Mouse (Mus musculus): ENCODE results near the gene Fgfr3. TPM values are rescaled to one million over a fixed set of nuclear protein-coding genes. Genes with fewer than 3 reads are reported as not detected.

Gene Fgfr3
- polyA plus RNA-seq, 1 experiment from 2014 or later = 9.8 TPM

Other genes starting within 250 kb of the Fgfr3 start
- 48.0 and 49.6 TPM in 2 replicates for gene Fam53a, start 92.0 kb upstream of the Fgfr3 start, polyA plus RNA-seq (2015; fragmentation: Nextera tagmentation; extraction: Ambion mirVana)
- gene Gm9903, start 91.7 kb upstream of the Fgfr3 start, polyA plus RNA-seq (2015; fragmentation: Nextera tagmentation; extraction: Ambion mirVana) = 0.15 and 0.32 TPM in 2 replicates
- gene Slbp, start 69.1 kb upstream of the Fgfr3 start, polyA plus RNA-seq (2015; fragmentation: Nextera tagmentation; extraction: Ambion mirVana) = 164 and 184 TPM in 2 replicates
- gene Tacc3, start 63.5 kb upstream of the Fgfr3 start, polyA plus RNA-seq (2015; fragmentation: Nextera tagmentation; extraction: Ambion mirVana) = 130 and 144 TPM in 2 replicates
- 35.7 and 36.9 TPM in 2 replicates for gene Tmem129, start 63.3 kb upstream of the Fgfr3 start, polyA plus RNA-seq (2015; fragmentation: Nextera tagmentation; extraction: Ambion mirVana)
- 37.5 and 38.3 TPM in 2 replicates for gene Letm1, start 61.1 kb downstream of the Fgfr3 start, polyA plus RNA-seq (2015; fragmentation: Nextera tagmentation; extraction: Ambion mirVana)
- gene Nsd2, start 99.1 kb downstream of the Fgfr3 start, polyA plus RNA-seq (2015; fragmentation: Nextera tagmentation; extraction: Ambion mirVana) = 20.5 and 22.5 TPM in 2 replicates
- gene Nelfa, start 214.7 kb downstream of the Fgfr3 start, polyA plus RNA-seq (2015; fragmentation: Nextera tagmentation; extraction: Ambion mirVana) = 44.1 and 48.8 TPM in 2 replicates